Mouse (Mus musculus) heart, embryonic 11.5 days (tissue): ENCODE measurements around the gene Cilp2. TPM values are rescaled to one million over a fixed set of nuclear protein-coding genes. Genes with fewer than 3 reads are reported as not detected.
A peak's percentile ranks its signal among the peaks of the same experiment; 100 is the strongest.

Source experiments
- ATAC-seq: fragments of 200-750 bp; cut with Nextera tagmentation; replicated peaks from 2 replicates; pipeline ENCODE4 v1.8.0; 2017; ENCODE audit warnings: moderate library complexity; ENCODE audit not compliant: insufficient number of reproducible peaks, low FRiP score, low TSS enrichment
- H3K27ac ChIP-seq: fragments of 300-500 bp; sonication (generic); 2 replicates; pipeline ENCODE4 v1.5.1; 2014; ENCODE audit warnings: mild to moderate bottlenecking, low read depth, low read length
- H3K27me3 ChIP-seq: fragments of 300-500 bp; sonication (generic); 2 replicates; pipeline ENCODE4 v1.6.1; 2014; ENCODE audit warnings: mild to moderate bottlenecking, low read length, mixed read lengths; ENCODE audit not compliant: control insufficient read depth, insufficient read depth
- H3K36me3 ChIP-seq: fragments of 300-500 bp; sonication (generic); 2 replicates; pipeline ENCODE4 v1.6.1; 2014; ENCODE audit warnings: mild to moderate bottlenecking, low read length, moderate library complexity, mixed read lengths; ENCODE audit not compliant: control insufficient read depth, insufficient read depth
- H3K4me1 ChIP-seq: fragments of 300-500 bp; sonication (generic); 2 replicates; pipeline ENCODE4 v1.6.1; 2014; ENCODE audit warnings: low read length; ENCODE audit not compliant: control insufficient read depth, insufficient read depth
- H3K4me2 ChIP-seq: fragments of 300-500 bp; sonication (generic); 2 replicates; pipeline ENCODE4 v1.6.1; 2014; ENCODE audit warnings: mild to moderate bottlenecking, moderate library complexity
- H3K4me3 ChIP-seq: fragments of 300-500 bp; sonication (generic); 2 replicates; pipeline ENCODE4 v1.5.1; 2014; ENCODE audit warnings: low read depth, low read length
- H3K9ac ChIP-seq: fragments of 300-500 bp; sonication (generic); 2 replicates; pipeline ENCODE4 v1.6.1; 2014; ENCODE audit warnings: mild to moderate bottlenecking, low read depth, low read length, moderate library complexity
- H3K9me3 ChIP-seq: fragments of 300-500 bp; sonication (generic); replicated peaks from 2 replicates; pipeline ENCODE4 v1.6.1; 2016; ENCODE audit warnings: low read length; ENCODE audit not compliant: control insufficient read depth
- WGBS: fragments of 180-500 bp; shearing (Covaris S2); extraction: QIAGEN DNeasy Blood & Tissue Kit; methylation state at CpG from one replicate; pipeline ENCODE4 v1.1.7; 2014; ENCODE audit not compliant: insufficient replicate concordance; 5-methylcytosine and 5-hydroxymethylcytosine counted together
- polyA plus RNA-seq: library from polyadenylated mRNA; unstranded; fragments of >200 nt; fragmentation: Nextera tagmentation; extraction: Ambion mirVana; gene quantifications from 2 replicates; pipeline ENCODE4 v1.2.1, GENCODE M21; 2014

The Cilp2 gene
- polyA plus RNA-seq, 1 experiment from 2014 or later, result 0.21 TPM

DNA sequence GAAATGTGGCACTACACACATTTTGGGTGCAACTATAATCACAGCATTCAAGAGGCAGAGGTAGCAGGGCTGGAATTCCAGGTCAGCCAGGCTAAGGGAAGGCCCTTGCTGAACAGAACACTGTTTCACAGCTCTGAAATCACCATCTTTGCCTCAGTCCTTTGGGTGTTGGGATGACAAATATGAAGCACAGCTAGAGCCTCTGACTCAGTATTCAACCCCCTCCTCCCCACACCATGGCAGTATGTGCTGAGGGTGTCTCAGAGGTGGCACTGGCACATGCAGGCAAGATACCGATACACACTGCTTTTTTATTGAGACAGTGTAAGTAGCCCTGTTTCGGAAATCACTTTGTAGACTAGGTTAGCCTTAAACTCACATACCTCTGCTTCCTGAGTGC, 18.8 kb upstream of the Cilp2 start:
- ATAC-seq, result no peak
- H3K27ac ChIP-seq, result no peak overlapping the region
- H3K36me3 ChIP-seq, result peaks cover 18% of the 10 kb centered on the region
- WGBS, result 85% methylated on average over 2 of the region's 2 CpGs
- no peaks in the 10 kb centered on the region for H3K27me3 ChIP-seq
- H3K4me3 ChIP-seq, result no peak overlapping the region
- no peaks in the 10 kb centered on the region for H3K9me3 ChIP-seq
- H3K4me2 ChIP-seq, result no peak overlapping the region
- H3K4me1 ChIP-seq, result peaks cover 24% of the 10 kb centered on the region
- no peak overlapping the region for H3K9ac ChIP-seq

DNA sequence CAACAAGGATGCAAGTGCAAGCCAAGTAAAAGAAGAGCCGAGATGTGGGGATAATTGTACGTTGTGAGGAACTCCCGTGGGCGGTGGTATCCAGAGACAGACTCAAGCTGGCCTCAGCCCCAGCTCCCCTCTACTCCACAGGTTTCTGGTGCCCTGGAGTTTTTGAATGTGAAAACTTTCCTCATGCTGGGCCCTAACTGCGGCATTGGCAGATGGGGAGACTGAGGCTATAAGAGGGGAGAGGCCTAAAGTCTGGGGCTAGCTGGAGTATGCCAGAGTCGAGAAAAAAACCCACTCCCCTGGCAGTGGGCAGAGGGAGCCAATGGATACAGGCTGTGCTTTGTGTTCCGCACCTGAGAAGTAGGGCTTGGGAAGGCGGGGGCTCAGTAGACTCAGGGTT, 16.6 kb upstream of the Cilp2 start:
- H3K9me3 ChIP-seq, result no peaks in the 10 kb centered on the region
- no peak overlapping the region; the same call in 1 of the 2 replicates for H3K9ac ChIP-seq
- no peak overlapping the region for H3K4me3 ChIP-seq
- WGBS, result 70% methylated on average over 8 of the region's 8 CpGs
- no peak for ATAC-seq
- no peaks in the 10 kb centered on the region for H3K27me3 ChIP-seq
- H3K36me3 ChIP-seq, result peaks cover 8% of the 10 kb centered on the region; the same call in 1 of the 2 replicates
- H3K4me2 ChIP-seq, result peak overlapping the region; percentile 89; the same call in 1 of the 2 replicates
- H3K27ac ChIP-seq, result no peak overlapping the region
- H3K4me1 ChIP-seq, result peaks cover 36% of the 10 kb centered on the region

DNA sequence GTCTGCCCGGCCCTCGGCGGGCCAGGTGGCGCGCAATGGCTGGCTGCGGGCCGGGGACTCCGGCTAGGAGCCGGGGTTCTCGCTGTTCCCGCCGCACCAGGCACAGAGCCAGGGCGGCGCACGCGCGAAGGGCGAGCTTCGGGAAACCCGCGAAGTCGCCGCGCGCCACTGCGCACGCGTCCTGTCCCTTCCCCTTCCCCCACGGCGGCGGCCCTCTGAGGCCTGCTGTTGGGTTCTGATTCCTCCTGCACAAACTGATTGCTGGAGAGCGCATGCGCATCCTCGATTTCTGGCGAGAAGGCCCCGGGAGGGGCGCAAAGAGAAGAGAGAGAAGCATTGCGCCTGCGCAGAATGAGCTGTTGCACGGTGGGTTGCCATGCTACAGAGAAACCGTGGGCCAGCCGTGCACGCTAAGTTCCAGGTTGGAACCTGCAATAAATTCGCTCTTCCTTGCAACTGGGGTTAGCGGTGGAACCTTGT, 15.6 kb upstream of the Cilp2 start:
- H3K9ac ChIP-seq, result peak overlapping the region; percentile 87
- H3K27me3 ChIP-seq, result no peaks in the 10 kb centered on the region
- H3K4me2 ChIP-seq, result peak overlapping the region; percentile 89
- H3K4me1 ChIP-seq, result peaks cover 37% of the 10 kb centered on the region
- peak overlapping the region; percentile 91 for H3K27ac ChIP-seq
- no peaks in the 10 kb centered on the region for H3K9me3 ChIP-seq
- peak; percentile 87 for ATAC-seq
- WGBS, result under 1% methylated on average over 45 of the region's 45 CpGs
- H3K4me3 ChIP-seq, result peak overlapping the region; percentile 74
- peaks cover 4% of the 10 kb centered on the region; the same call in 1 of the 2 replicates for H3K36me3 ChIP-seq

DNA sequence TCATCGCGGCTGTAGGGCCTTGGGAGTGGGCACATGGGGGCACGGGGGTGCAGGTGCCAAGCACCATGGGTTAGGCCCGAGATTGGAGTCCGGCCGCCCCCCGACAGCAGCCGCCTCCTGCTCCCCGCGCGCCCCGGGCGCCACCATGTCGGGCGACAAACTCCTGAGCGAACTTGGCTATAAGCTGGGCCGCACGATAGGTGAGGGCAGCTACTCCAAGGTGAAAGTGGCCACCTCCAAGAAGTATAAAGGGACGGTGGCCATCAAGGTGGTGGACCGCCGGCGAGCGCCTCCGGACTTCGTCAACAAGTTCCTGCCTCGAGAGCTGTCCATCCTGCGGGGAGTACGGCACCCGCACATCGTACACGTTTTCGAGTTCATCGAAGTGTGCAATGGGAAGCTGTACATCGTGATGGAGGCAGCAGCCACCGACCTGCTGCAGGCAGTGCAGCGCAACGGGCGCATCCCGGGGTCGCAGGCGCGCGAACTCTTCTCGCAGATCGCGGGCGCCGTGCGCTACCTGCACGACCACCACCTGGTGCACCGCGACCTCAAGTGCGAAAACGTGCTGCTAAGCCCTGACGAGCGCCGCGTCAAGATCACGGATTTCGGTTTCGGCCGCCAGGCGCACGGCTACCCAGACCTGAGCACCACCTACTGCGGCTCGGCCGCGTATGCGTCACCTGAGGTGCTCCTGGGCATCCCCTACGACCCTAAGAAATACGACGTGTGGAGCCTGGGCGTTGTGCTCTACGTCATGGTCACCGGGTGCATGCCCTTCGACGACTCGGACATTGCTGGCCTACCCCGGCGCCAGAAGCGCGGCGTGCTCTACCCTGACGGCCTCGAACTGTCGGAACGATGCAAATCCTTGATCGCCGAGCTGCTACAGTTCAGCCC, 14.9 kb upstream of the Cilp2 start, which contains the start of the genes Tssk6, Ndufa13 and Yjefn3:
Tssk6 (plus strand) TSS at position 22 of the 900 bp plus-strand sequence.
Ndufa13 (minus strand) TSS at position 396 of the 900 bp plus-strand sequence.
Yjefn3 (minus strand) TSS at position 550 of the 900 bp plus-strand sequence.
- no peaks in the 10 kb centered on the region for H3K9me3 ChIP-seq
- peak within 1 kb of the TSS; percentile 89 for H3K9ac ChIP-seq
- H3K4me3 ChIP-seq, result peak within 1 kb of the TSS; percentile 74
- ATAC-seq, result peak; percentile 27
- peak within 1 kb of the TSS; percentile 91 for H3K27ac ChIP-seq
- H3K36me3 ChIP-seq, result no peaks in the 10 kb centered on the region
- H3K4me2 ChIP-seq, result peak within 1 kb of the TSS; percentile 89
- 4% methylated on average over 89 of the region's 89 CpGs for WGBS
- H3K27me3 ChIP-seq, result no peaks in the 10 kb centered on the region
- peaks cover 42% of the 10 kb centered on the region for H3K4me1 ChIP-seq

DNA sequence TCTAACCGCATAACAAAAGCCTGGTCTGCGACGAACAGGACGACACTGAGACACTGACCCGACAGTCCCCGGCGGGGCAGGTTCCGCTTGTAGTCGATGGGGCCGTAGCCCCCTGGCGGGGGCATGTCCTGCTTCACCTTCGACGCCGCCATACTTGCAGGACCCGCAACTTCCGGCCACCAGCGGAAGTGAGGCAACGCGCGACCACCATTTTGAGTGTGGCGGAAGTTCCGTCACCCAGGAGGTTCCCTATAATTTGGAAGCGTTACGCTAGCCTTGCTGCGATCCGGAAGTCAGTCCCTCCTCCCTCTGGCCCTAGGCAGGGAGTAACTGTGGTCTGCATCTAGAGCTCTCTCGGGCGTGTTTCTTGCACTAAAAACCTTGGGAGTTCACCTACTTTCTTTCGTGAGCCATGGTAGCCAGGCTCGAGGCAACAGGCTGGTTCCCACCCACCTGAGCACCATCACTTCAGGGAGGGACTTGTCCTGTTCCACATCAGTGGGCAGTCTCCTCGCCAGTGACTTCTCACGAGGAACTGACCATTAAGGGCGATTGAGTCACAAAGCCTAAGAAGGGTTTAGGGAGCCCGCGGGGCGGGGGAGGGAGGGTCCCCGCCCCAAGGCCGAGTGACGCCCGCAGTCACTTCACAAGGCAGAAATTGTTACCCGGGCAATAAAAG, 14.1 kb upstream of the Cilp2 start:
- Histone ChIP-seq H3K36me3 (no peaks in the 10 kb centered on the region), H3K27me3 (no peaks in the 10 kb centered on the region), H3K27ac (peak overlapping the region; percentile 91), H3K4me2 (peak overlapping the region; percentile 89), H3K9me3 (no peaks in the 10 kb centered on the region), H3K4me1 (peaks cover 40% of the 10 kb centered on the region), H3K4me3 (peak overlapping the region; percentile 74), H3K9ac (peak overlapping the region; percentile 89)
- ATAC-seq, result peak; percentile 56
- 2% methylated on average over 41 of the region's 41 CpGs for WGBS

DNA sequence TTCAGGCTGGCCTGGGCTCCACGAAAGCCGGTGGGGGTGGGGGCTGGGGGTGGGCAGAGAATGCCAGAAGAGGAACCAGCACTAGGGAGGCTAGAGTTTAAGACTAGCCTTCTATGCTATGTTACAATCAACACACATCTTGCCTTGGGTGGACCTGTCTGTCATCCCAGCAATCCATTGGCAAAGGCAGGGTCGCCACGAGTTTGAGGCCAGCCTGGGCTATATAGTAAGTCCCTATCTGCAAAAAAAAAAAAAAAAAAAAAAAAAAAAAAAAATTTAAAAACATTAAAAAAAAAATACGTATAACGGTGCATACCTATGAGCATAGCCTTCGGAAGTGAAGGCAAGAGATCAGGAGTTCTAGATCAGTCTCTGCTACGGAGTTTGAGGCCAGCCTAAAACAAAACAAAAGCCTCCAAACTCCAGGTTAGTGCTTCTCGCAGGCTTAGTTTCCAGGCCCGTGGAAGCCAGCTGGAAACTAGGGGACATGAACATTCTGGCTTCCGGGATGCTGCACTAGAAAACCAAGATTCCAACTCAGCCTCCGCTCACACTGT, 13.5 kb upstream of the Cilp2 start:
- Histone ChIP-seq H3K9ac (peak overlapping the region; percentile 89), H3K27ac (peak overlapping the region; percentile 91), H3K4me1 (peaks cover 41% of the 10 kb centered on the region), H3K9me3 (no peaks in the 10 kb centered on the region), H3K36me3 (no peaks in the 10 kb centered on the region), H3K27me3 (no peaks in the 10 kb centered on the region), H3K4me3 (peak overlapping the region; percentile 74), H3K4me2 (peak overlapping the region; percentile 89)
- no peak for ATAC-seq
- WGBS, result 15% methylated on average over 12 of the region's 12 CpGs

DNA sequence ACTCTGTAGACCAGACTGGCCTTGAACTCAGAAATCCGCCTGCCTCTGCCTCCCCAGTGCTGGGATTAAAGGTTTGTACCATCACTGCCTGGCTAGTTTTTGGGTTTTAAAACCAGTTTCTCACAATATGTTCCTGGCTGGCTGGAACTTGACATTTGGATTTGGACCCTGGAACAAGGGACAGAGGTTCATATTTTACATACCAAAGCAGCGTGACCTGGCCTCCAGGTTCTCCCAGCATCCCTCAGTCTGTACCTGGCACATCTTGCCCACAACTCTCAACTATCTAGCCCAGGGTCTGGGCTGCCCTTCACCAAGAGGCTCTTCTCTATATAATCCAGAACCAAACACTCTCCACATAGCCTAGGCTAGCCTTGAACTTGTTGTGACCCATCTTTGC, 12.4 kb upstream of the Cilp2 start:
- Histone ChIP-seq H3K27me3 (no peaks in the 10 kb centered on the region), H3K4me2 (peak overlapping the region; percentile 89), H3K4me3 (peak overlapping the region; percentile 74; the same call in 1 of the 2 replicates), H3K9me3 (no peaks in the 10 kb centered on the region), H3K9ac (no peak overlapping the region), H3K36me3 (no peaks in the 10 kb centered on the region), H3K4me1 (peaks cover 49% of the 10 kb centered on the region), H3K27ac (no peak overlapping the region)
- 85% methylated on average over 2 of the region's 2 CpGs for WGBS
- ATAC-seq, result no peak

DNA sequence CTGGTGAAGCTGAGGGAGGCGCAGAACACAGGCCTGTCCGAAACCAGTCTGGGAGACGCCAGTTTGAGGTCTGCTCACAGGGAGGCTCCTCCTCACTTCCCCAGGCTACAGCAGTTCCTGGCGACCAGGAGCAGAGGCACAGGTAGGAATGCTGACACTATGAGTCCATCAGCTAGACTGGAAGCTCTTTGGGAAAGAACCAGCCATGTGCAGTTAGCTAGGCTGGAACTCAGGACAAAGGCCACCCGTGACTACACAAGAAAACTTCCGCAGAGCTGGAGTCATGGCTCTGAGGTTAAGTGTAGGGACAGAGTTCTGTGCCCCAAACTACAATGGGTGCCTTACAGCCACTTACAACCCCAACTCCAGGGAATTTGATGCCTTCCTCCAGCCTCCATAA, 10.4 kb upstream of the Cilp2 start:
- H3K27me3 ChIP-seq, result no peaks in the 10 kb centered on the region
- WGBS, result 85% methylated on average over 6 of the region's 6 CpGs
- H3K9me3 ChIP-seq, result no peaks in the 10 kb centered on the region
- H3K4me1 ChIP-seq, result peaks cover 44% of the 10 kb centered on the region
- no peak for ATAC-seq
- no peak overlapping the region for H3K9ac ChIP-seq
- H3K36me3 ChIP-seq, result peaks cover 7% of the 10 kb centered on the region
- no peak overlapping the region for H3K4me3 ChIP-seq
- no peak overlapping the region for H3K4me2 ChIP-seq
- no peak overlapping the region for H3K27ac ChIP-seq
